Mouse (Mus musculus): Measurements from ENCODE around the gene Kti12. TPM values are rescaled to one million over a fixed set of nuclear protein-coding genes. Genes with fewer than 3 reads are reported as not detected.
A peak's percentile ranks its signal among the peaks of the same experiment; 100 is the strongest.

Kti12 gene
- polyA plus RNA-seq, 1 experiment from 2014 or later: 36.6 TPM

- Histone ChIP-seq H3K9me3 (replicated peaks) (no peaks in the 10 kb centered on the region), H3K27me3 (no peaks in the 10 kb centered on the region), H3K9ac (peak within 1 kb of the TSS; percentile 86), H3K4me2 (peak within 1 kb of the TSS; percentile 98), H3K27ac (replicated peaks) (peak within 1 kb of the TSS; percentile 92), H3K4me3 (replicated peaks) (peak within 1 kb of the TSS; percentile 85), H3K36me3 (replicated peaks) (peaks cover 10% of the 10 kb centered on the region), H3K4me1 (replicated peaks) (peaks cover 32% of the 10 kb centered on the region)
- peak; percentile 46 for ATAC-seq (ENCODE audit: insufficient read depth)
- WGBS (ENCODE audit: insufficient replicate concordance): under 1% methylated on average over 34 of the region's 34 CpGs
These were observed 13.2 kb upstream of the Kti12 start, which contains the start of gene Txndc12 for GRCm38 (mm10) chr4:108834115-108834970. TSS of gene Txndc12 (plus strand) at chr4:108834601.

GRCm38 (mm10) chr4:108834971-108835311, 12.6 kb upstream of the Kti12 start:
- Histone ChIP-seq H3K4me1 (replicated peaks) (peaks cover 32% of the 10 kb centered on the region), H3K9ac (peak overlapping the region; percentile 86), H3K27ac (replicated peaks) (peak overlapping the region; percentile 92), H3K27me3 (no peaks in the 10 kb centered on the region), H3K4me3 (replicated peaks) (peak overlapping the region; percentile 85), H3K4me2 (peak overlapping the region; percentile 98), H3K9me3 (replicated peaks) (no peaks in the 10 kb centered on the region), H3K36me3 (replicated peaks) (peaks cover 5% of the 10 kb centered on the region)
- no peak for ATAC-seq (ENCODE audit: insufficient read depth)
- under 1% methylated on average over 15 of the region's 15 CpGs for WGBS (ENCODE audit: insufficient replicate concordance)

GRCm38 (mm10) chr4:108835496-108835895, 12.1 kb upstream of the Kti12 start:
- 54% methylated on average over 3 of the region's 3 CpGs for WGBS (ENCODE audit: insufficient replicate concordance)
- Histone ChIP-seq H3K9ac (no peak overlapping the region), H3K27me3 (no peaks in the 10 kb centered on the region), H3K9me3 (replicated peaks) (no peaks in the 10 kb centered on the region), H3K27ac (replicated peaks) (peak overlapping the region; percentile 92; the same call in 1 of the 2 replicates), H3K4me3 (replicated peaks) (peak overlapping the region; percentile 85), H3K4me1 (replicated peaks) (peaks cover 32% of the 10 kb centered on the region), H3K36me3 (replicated peaks) (no peaks in the 10 kb centered on the region), H3K4me2 (peak overlapping the region; percentile 98)
- ATAC-seq (ENCODE audit: insufficient read depth): no peak

GRCm38 (mm10) chr4:108838031-108838430, 9.6 kb upstream of the Kti12 start:
- H3K27me3 ChIP-seq: no peaks in the 10 kb centered on the region
- H3K4me3 ChIP-seq (replicated peaks): no peak overlapping the region
- H3K4me2 ChIP-seq: no peak overlapping the region
- ATAC-seq (ENCODE audit: insufficient read depth): no peak
- H3K9me3 ChIP-seq (replicated peaks): no peaks in the 10 kb centered on the region
- H3K27ac ChIP-seq (replicated peaks): no peak overlapping the region
- no peak overlapping the region for H3K9ac ChIP-seq
- H3K36me3 ChIP-seq (replicated peaks): no peaks in the 10 kb centered on the region
- 78% methylated on average over 4 of the region's 4 CpGs for WGBS (ENCODE audit: insufficient replicate concordance)
- peaks cover 25% of the 10 kb centered on the region for H3K4me1 ChIP-seq (replicated peaks)

- Histone ChIP-seq H3K36me3 (replicated peaks) (no peaks in the 10 kb centered on the region), H3K4me2 (no peak overlapping the region), H3K4me1 (replicated peaks) (peaks cover 15% of the 10 kb centered on the region), H3K9ac (no peak overlapping the region), H3K27me3 (no peaks in the 10 kb centered on the region), H3K9me3 (replicated peaks) (no peaks in the 10 kb centered on the region), H3K4me3 (replicated peaks) (no peak overlapping the region), H3K27ac (replicated peaks) (no peak overlapping the region)
- no peak for ATAC-seq (ENCODE audit: insufficient read depth)
- WGBS (ENCODE audit: insufficient replicate concordance): 69% methylated on average over 7 of the region's 7 CpGs
These were observed 5.5 kb upstream of the Kti12 start for GRCm38 (mm10) chr4:108841920-108842578.

GRCm38 (mm10) chr4:108843336-108843735, 4.2 kb upstream of the Kti12 start:
- H3K9me3 ChIP-seq (replicated peaks): no peaks in the 10 kb centered on the region
- H3K27me3 ChIP-seq: no peaks in the 10 kb centered on the region
- H3K27ac ChIP-seq (replicated peaks): no peak overlapping the region
- no peak overlapping the region for H3K4me2 ChIP-seq
- no peak overlapping the region for H3K9ac ChIP-seq
- peaks cover 20% of the 10 kb centered on the region for H3K4me1 ChIP-seq (replicated peaks)
- no peak for ATAC-seq (ENCODE audit: insufficient read depth)
- no peaks in the 10 kb centered on the region for H3K36me3 ChIP-seq (replicated peaks)
- no peak overlapping the region for H3K4me3 ChIP-seq (replicated peaks)

GRCm38 (mm10) chr4:108845824-108846569, 1.6 kb upstream of the Kti12 start:
- no peaks in the 10 kb centered on the region for H3K9me3 ChIP-seq (replicated peaks)
- no peak overlapping the region for H3K9ac ChIP-seq
- 69% methylated on average over 5 of the region's 5 CpGs for WGBS (ENCODE audit: insufficient replicate concordance)
- H3K4me3 ChIP-seq (replicated peaks): no peak overlapping the region
- ATAC-seq (ENCODE audit: insufficient read depth): no peak
- no peaks in the 10 kb centered on the region for H3K27me3 ChIP-seq
- H3K27ac ChIP-seq (replicated peaks): no peak overlapping the region
- H3K4me1 ChIP-seq (replicated peaks): peaks cover 35% of the 10 kb centered on the region
- H3K4me2 ChIP-seq: no peak overlapping the region
- no peaks in the 10 kb centered on the region for H3K36me3 ChIP-seq (replicated peaks)

- peak; percentile 48 for ATAC-seq (ENCODE audit: insufficient read depth)
- Histone ChIP-seq H3K4me3 (replicated peaks) (peak within 1 kb of the TSS; percentile 96), H3K9ac (peak within 1 kb of the TSS; percentile 78), H3K27ac (replicated peaks) (peak within 1 kb of the TSS; percentile 82), H3K9me3 (replicated peaks) (no peaks in the 10 kb centered on the region), H3K4me1 (replicated peaks) (peaks cover 25% of the 10 kb centered on the region), H3K4me2 (peak within 1 kb of the TSS; percentile 94), H3K27me3 (no peaks in the 10 kb centered on the region), H3K36me3 (replicated peaks) (no peaks in the 10 kb centered on the region)
- WGBS (ENCODE audit: insufficient replicate concordance): 3% methylated on average over 20 of the region's 20 CpGs
These were observed 892 bp downstream of the Kti12 start, which contains the start of gene A730015C16Rik for GRCm38 (mm10) chr4:108848505-108848848. TSS of gene A730015C16Rik (minus strand) at chr4:108848619.

GRCm38 (mm10) chr4:108866806-108867205, 19.2 kb downstream of the Kti12 start:
- ATAC-seq (ENCODE audit: insufficient read depth): peak; percentile 86
- no peaks in the 10 kb centered on the region for H3K27me3 ChIP-seq
- 22% methylated on average over 7 of the region's 7 CpGs for WGBS (ENCODE audit: insufficient replicate concordance)
- H3K4me2 ChIP-seq: peak overlapping the region; percentile 58
- H3K27ac ChIP-seq (replicated peaks): peak overlapping the region; percentile 53; the same call in 1 of the 2 replicates
- no peak overlapping the region; the same call in 1 of the 2 replicates for H3K9ac ChIP-seq
- no peaks in the 10 kb centered on the region for H3K9me3 ChIP-seq (replicated peaks)
- peaks cover 14% of the 10 kb centered on the region for H3K4me1 ChIP-seq (replicated peaks)
- 0 out of 2 replicates have a peak, but pooled peaks cover 2% of the 10 kb centered on the region for H3K36me3 ChIP-seq (replicated peaks)
- peak overlapping the region; percentile 15; the same call in 1 of the 2 replicates for H3K4me3 ChIP-seq (replicated peaks)

- no peak overlapping the region for H3K4me2 ChIP-seq
- ATAC-seq (ENCODE audit: insufficient read depth): no peak
- H3K9me3 ChIP-seq (replicated peaks): no peaks in the 10 kb centered on the region
- no peak overlapping the region for H3K9ac ChIP-seq
- H3K27ac ChIP-seq (replicated peaks): no peak overlapping the region
- H3K36me3 ChIP-seq (replicated peaks): no peaks in the 10 kb centered on the region
- WGBS (ENCODE audit: insufficient replicate concordance): 30% methylated on average over 10 of the region's 10 CpGs
- peaks cover 14% of the 10 kb centered on the region for H3K4me1 ChIP-seq (replicated peaks)
- H3K27me3 ChIP-seq: peaks cover 6% of the 10 kb centered on the region; the same call in 1 of the 2 replicates
- H3K4me3 ChIP-seq (replicated peaks): no peak overlapping the region
These were observed 22.3 kb downstream of the Kti12 start for GRCm38 (mm10) chr4:108869730-108870374.

Measured in liver, embryonic 15.5 days (tissue).